Mouse (Mus musculus) c-Kit-positive CD71-negative TER-119-negative erythroid progenitor cells, embryonic 14.5 days (primary cell): ENCODE data around the gene Pced1b.

Source experiments
- DNase-seq: peaks from one replicate; pipeline ENCODE4 v3.0.0-alpha.2; 2013; ENCODE audit warnings: low read depth

Pced1b gene

GRCm38 (mm10) chr15:97287436-97288143, 40.7 kb downstream of the Pced1b start:
- no peak for DNase-seq

- DNase-seq: no peak
Observed at GRCm38 (mm10) chr15:97288690-97289089, 41.8 kb downstream of the Pced1b start.

GRCm38 (mm10) chr15:97289176-97289575, 42.3 kb downstream of the Pced1b start:
- DNase-seq: no peak

GRCm38 (mm10) chr15:97290351-97290750, 43.4 kb downstream of the Pced1b start:
- DNase-seq: no peak

GRCm38 (mm10) chr15:97291291-97292050, 44.6 kb downstream of the Pced1b start:
- no peak for DNase-seq

GRCm38 (mm10) chr15:97307935-97308334, 61.0 kb downstream of the Pced1b start:
- no peak for DNase-seq

GRCm38 (mm10) chr15:97309533-97309932, 62.6 kb downstream of the Pced1b start:
- DNase-seq: no peak

GRCm38 (mm10) chr15:97310251-97310650, 63.3 kb downstream of the Pced1b start:
- no peak for DNase-seq

- no peak for DNase-seq
Observed at GRCm38 (mm10) chr15:97311211-97311610, 64.3 kb downstream of the Pced1b start.

GRCm38 (mm10) chr15:97311937-97312336, 65.0 kb downstream of the Pced1b start:
- peak; percentile 35 for DNase-seq

- DNase-seq: no peak
Observed at GRCm38 (mm10) chr15:97314720-97315421, 68.0 kb downstream of the Pced1b start.

- DNase-seq: no peak
Observed at GRCm38 (mm10) chr15:97315422-97315757, 68.5 kb downstream of the Pced1b start.

- no peak for DNase-seq
Observed at GRCm38 (mm10) chr15:97318365-97319001, 71.6 kb downstream of the Pced1b start.

GRCm38 (mm10) chr15:97322821-97323220, 75.9 kb downstream of the Pced1b start:
- no peak for DNase-seq

- DNase-seq: no peak
Observed at GRCm38 (mm10) chr15:97323466-97323865, 76.6 kb downstream of the Pced1b start.

GRCm38 (mm10) chr15:97324311-97324710, 77.4 kb downstream of the Pced1b start:
- DNase-seq: no peak

- DNase-seq: peak; percentile 44
Observed at GRCm38 (mm10) chr15:97327500-97328081, 80.7 kb downstream of the Pced1b start.

GRCm38 (mm10) chr15:97332582-97332981, 85.7 kb downstream of the Pced1b start:
- no peak for DNase-seq

- no peak for DNase-seq
Observed at GRCm38 (mm10) chr15:97337636-97338352, 90.9 kb downstream of the Pced1b start.

- no peak for DNase-seq
Observed at GRCm38 (mm10) chr15:97338377-97339060, 91.6 kb downstream of the Pced1b start.

- DNase-seq: no peak
Observed at GRCm38 (mm10) chr15:97342336-97342735, 95.4 kb downstream of the Pced1b start.
